Comparison of ENCODE assay signal across 24 mouse cellular contexts in genomic region chr12:8919231-8919630, GRCm38 (mm10). TPM values are rescaled to one million over a fixed set of nuclear protein-coding genes. Genes with fewer than 3 reads are reported as not detected.
DNase-seq lines count a peak whose midpoint lies in the region; ATAC-seq and TF ChIP-seq lines count a peak whose summit lies in the region.
"Had no signal": no experiment of that assay in that cellular context is flagged by ENCODE, and none has a peak within 500 bp of the region (broad histone marks: within the 10 kb centered on the region; RNA-seq: fewer than 3 reads in every experiment).

No protein-coding gene starts in this region.

- DNase-seq in gastrocnemius, adult 2 months = no peak
- DNase-seq in gastrocnemius, adult 8-10 months (ENCODE audit: low spot score in 2 of 2) = no peak
- DNase-seq in heart, adult 8-10 months (ENCODE audit: low spot score) = no peak
- no peak for DNase-seq in limb, embryonic 10.5 days (ENCODE audit: low spot score)
- DNase-seq: adrenal gland, adult 8-10 months; adrenal gland, postnatal 14 days; adrenal gland, postnatal 36 days; B cell, adult 2 months; cerebellum, adult 11-12 months; cerebellum, adult 2 months; cerebellum, adult 9-10 months; cerebellum, postnatal 10 days; cerebellum, postnatal 25 days had no signal

- ATAC-seq in heart, embryonic 11.5 days (replicated peaks; ENCODE audit: insufficient number of reproducible peaks, low FRiP score, low TSS enrichment) = no peak
- ATAC-seq: activated CD4-positive, CD25-positive, alpha-beta regulatory T cell, adult 4 months; CD4-positive, CD25-positive, alpha-beta regulatory T cell, adult 4 months; forebrain, embryonic 13.5 days; forebrain, embryonic 15.5 days; Patski had no signal

- no peak overlapping the region for H3K4me3 ChIP-seq in gastrocnemius, adult 2 months
- H3K4me3 ChIP-seq in heart, embryonic 11.5 days (ENCODE audit: low read depth, low read length) = no peak overlapping the region
- no peak overlapping the region for H3K4me3 ChIP-seq in limb, embryonic 10.5 days
- H3K4me3 ChIP-seq: embryonic facial prominence, embryonic 10.5 days; embryonic facial prominence, embryonic 12.5 days; forebrain, embryonic 13.5 days; forebrain, embryonic 15.5 days had no signal

- intact Hi-C loops in gastrocnemius, adult 2 months (cut with DNase I) = no loop called here

- 88% methylated on average over 3 of the region's 3 CpGs for WGBS in heart, embryonic 11.5 days (ENCODE audit: insufficient replicate concordance)
- 92% methylated on average over 3 of the region's 3 CpGs for WGBS in limb, embryonic 10.5 days

- peak overlapping the region; percentile 98; the same call in 1 of the 2 replicates for H3K27ac ChIP-seq in gastrocnemius, adult 2 months
- H3K27ac ChIP-seq in heart, embryonic 11.5 days (ENCODE audit: low read depth, low read length) = no peak overlapping the region
- peak overlapping the region; percentile 36; the same call in 1 of the 2 replicates for H3K27ac ChIP-seq in limb, embryonic 10.5 days
- H3K27ac ChIP-seq: embryonic facial prominence, embryonic 10.5 days; embryonic facial prominence, embryonic 12.5 days; forebrain, embryonic 13.5 days; forebrain, embryonic 15.5 days had no signal

- TF ChIP-seq CTCF in gastrocnemius, adult 2 months (IDR thresholded peaks at IDR 0.05) = no peak

- H3K36me3 ChIP-seq in heart, embryonic 11.5 days (ENCODE audit: control insufficient read depth, insufficient read depth, low read length) = no peaks in the 10 kb centered on the region
- H3K36me3 ChIP-seq in limb, embryonic 10.5 days = peaks cover 5% of the 10 kb centered on the region
- H3K36me3 ChIP-seq: embryonic facial prominence, embryonic 12.5 days; forebrain, embryonic 15.5 days had no signal

- no peaks in the 10 kb centered on the region for H3K27me3 ChIP-seq in heart, embryonic 11.5 days (ENCODE audit: control insufficient read depth, insufficient read depth, low read length)
- no peaks in the 10 kb centered on the region for H3K27me3 ChIP-seq in limb, embryonic 10.5 days (ENCODE audit: low read depth, poor library complexity, severe bottlenecking)
- H3K27me3 ChIP-seq: CH12.LX; embryonic facial prominence, embryonic 12.5 days; forebrain, embryonic 13.5 days; forebrain, embryonic 15.5 days; Patski had no signal

- no peak overlapping the region for H3K4me2 ChIP-seq in heart, embryonic 11.5 days
- H3K4me2 ChIP-seq: embryonic facial prominence, embryonic 12.5 days; forebrain, embryonic 13.5 days; forebrain, embryonic 15.5 days had no signal

- no peaks in the 10 kb centered on the region for H3K9me3 ChIP-seq in heart, embryonic 11.5 days (replicated peaks; ENCODE audit: control insufficient read depth, low read length)
- H3K9me3 ChIP-seq in limb, embryonic 10.5 days (replicated peaks) = no peaks in the 10 kb centered on the region
- H3K9me3 ChIP-seq: embryonic facial prominence, embryonic 10.5 days; embryonic facial prominence, embryonic 12.5 days; forebrain, embryonic 13.5 days; forebrain, embryonic 15.5 days; G1E had no signal

- H3K9ac ChIP-seq in heart, embryonic 11.5 days (ENCODE audit: low read depth, low read length) = 0 out of 2 replicates have a peak overlapping the region, but pooled peaks have one; percentile 22
- H3K9ac ChIP-seq: embryonic facial prominence, embryonic 12.5 days; forebrain, embryonic 13.5 days; forebrain, embryonic 15.5 days had no signal

- peaks cover 23% of the 10 kb centered on the region for H3K4me1 ChIP-seq in heart, embryonic 11.5 days (ENCODE audit: control insufficient read depth, insufficient read depth, low read length)
- H3K4me1 ChIP-seq in limb, embryonic 10.5 days = peaks cover 37% of the 10 kb centered on the region

RNA-seq across cellular contexts. Expression of gene Laptm4a, which starts 2.2 kb away (rescaled TPM):
- total RNA-seq in gastrocnemius, adult 2 months (2021) = 100 to 1,000 TPM; 195 to 263 TPM
- 100 to 1,000 TPM; 221 to 236 (median 226) TPM for total RNA-seq in gastrocnemius, adult 8-10 months (2022)
- 125 and 268 TPM in 2 replicates for polyA plus RNA-seq in heart, embryonic 11.5 days (2014; fragmentation: Nextera tagmentation; extraction: Ambion mirVana)
- total RNA-seq in heart, adult 8-10 months (2022) = 100 to 1,000 TPM; 393 to 413 (median 400) TPM
- polyA plus RNA-seq in limb, embryonic 10.5 days (2016; fragmentation: Nextera tagmentation; extraction: Ambion mirVana) = 156 and 185 TPM in 2 replicates

RNA-seq across cellular contexts. Expression of gene Matn3, which starts 28.5 kb away (rescaled TPM):
- total RNA-seq in gastrocnemius, adult 2 months (2021) = under 1 TPM in 1 of 2 experiments, not detected in 1; 0.36 TPM
- total RNA-seq in gastrocnemius, adult 8-10 months (2022) = under 1 TPM in 1 of 4 experiments, not detected in 3; 0.12 TPM
- polyA plus RNA-seq in heart, embryonic 11.5 days (2014; fragmentation: Nextera tagmentation; extraction: Ambion mirVana) = 0.67 and 1.3 TPM in 2 replicates
- not detected for total RNA-seq in heart, adult 8-10 months (2022)
- polyA plus RNA-seq in limb, embryonic 10.5 days (2016; fragmentation: Nextera tagmentation; extraction: Ambion mirVana) = 5.2 and 5.4 TPM in 2 replicates
- total RNA-seq: adrenal gland, adult 18-20 months; adrenal gland, adult 8-10 months; adrenal gland, postnatal 14 days; adrenal gland, postnatal 36 days; CH12.LX had no signal
- polyA plus RNA-seq: activated CD4-positive, CD25-positive, alpha-beta regulatory T cell, adult 4 months; CD4-positive, CD25-positive, alpha-beta regulatory T cell, adult 4 months; cerebellum, adult 2 months; G1E had no signal

RNA-seq across cellular contexts. Expression of gene Wdr35, which starts 54.5 kb away (rescaled TPM):
- total RNA-seq in gastrocnemius, adult 2 months (2021) = 10 to 100 TPM in 1 of 2 experiments, 1 to 10 TPM in 1; 8.8 to 11.8 TPM
- total RNA-seq in gastrocnemius, adult 8-10 months (2022) = 10 to 100 TPM in 2 of 4 experiments, 1 to 10 TPM in 2; 8.4 to 10.7 (median 9.5) TPM
- 12.5 and 14.5 TPM in 2 replicates for polyA plus RNA-seq in heart, embryonic 11.5 days (2014; fragmentation: Nextera tagmentation; extraction: Ambion mirVana)
- total RNA-seq in heart, adult 8-10 months (2022) = 10 to 100 TPM; 10.8 to 12.8 (median 11.6) TPM
- polyA plus RNA-seq in limb, embryonic 10.5 days (2016; fragmentation: Nextera tagmentation; extraction: Ambion mirVana) = 23.0 and 27.3 TPM in 2 replicates
- polyA plus RNA-seq: G1E had no signal
